Mouse (Mus musculus) lung, embryonic 14.5 days (tissue): ENCODE data around the gene Itfg2. TPM values are rescaled to one million over a fixed set of nuclear protein-coding genes. Genes with fewer than 3 reads are reported as not detected.

Experiments
- ATAC-seq: fragments of 200-750 bp; cut with Nextera tagmentation; 2 replicates; pipeline ENCODE4 v1.8.0; 2017; ENCODE audit warnings: mild to moderate bottlenecking, moderate TSS enrichment, moderate library complexity; ENCODE audit not compliant: insufficient read depth
- DNase-seq: peaks from one replicate; pipeline ENCODE4 v3.0.0-alpha.2; 2015
- H3K27ac ChIP-seq: fragments of 300-500 bp; sonication (generic); 2 replicates; pipeline ENCODE4 v1.5.1; 2014; ENCODE audit warnings: low read depth, mild to moderate bottlenecking, moderate library complexity
- H3K27me3 ChIP-seq: fragments of 300-500 bp; sonication (generic); 2 replicates; pipeline ENCODE4 v1.6.1; 2014; ENCODE audit warnings: low read length, control low read depth; ENCODE audit not compliant: insufficient read depth
- H3K36me3 ChIP-seq: fragments of 300-500 bp; sonication (generic); 2 replicates; pipeline ENCODE4 v1.6.1; 2014; ENCODE audit warnings: control low read depth; ENCODE audit not compliant: insufficient read depth
- H3K4me1 ChIP-seq: fragments of 300-500 bp; sonication (generic); 2 replicates; pipeline ENCODE4 v1.6.1; 2014; ENCODE audit warnings: antibody characterized with exemption, control low read depth; ENCODE audit not compliant: insufficient read depth
- H3K4me2 ChIP-seq: fragments of 300-500 bp; sonication (generic); 2 replicates; pipeline ENCODE4 v1.6.1; 2014; ENCODE audit warnings: mild to moderate bottlenecking
- H3K4me3 ChIP-seq: fragments of 300-500 bp; sonication (generic); 2 replicates; pipeline ENCODE4 v1.5.1; 2014; ENCODE audit warnings: low read depth, low read length
- H3K9ac ChIP-seq: fragments of 300-500 bp; sonication (generic); 2 replicates; pipeline ENCODE4 v1.6.1; 2014
- H3K9me3 ChIP-seq: fragments of 300-500 bp; sonication (generic); 2 replicates; pipeline ENCODE4 v1.6.1; 2016; ENCODE audit warnings: low read depth, low read length, control low read depth
- CTCF ChIP-seq: IDR thresholded peaks from 2 replicates; pipeline ENCODE4 v1.5.1; 2016; ENCODE audit warnings: antibody characterized with exemption, low read depth
- WGBS: fragments of 180-500 bp; shearing (Covaris S2); extraction: QIAGEN DNeasy Blood & Tissue Kit; methylation state at CpG from one replicate; pipeline ENCODE4 v1.1.7; 2014; 5-methylcytosine and 5-hydroxymethylcytosine counted together
- polyA plus RNA-seq: library from polyadenylated mRNA; unstranded; fragments of >200 nt; fragmentation: Nextera tagmentation; extraction: Ambion mirVana; gene quantifications from 2 replicates; pipeline ENCODE4 v1.2.1, GENCODE M21; 2014

Gene Itfg2
- polyA plus RNA-seq, 1 experiment from 2014 or later: 41.4 TPM

- H3K36me3 ChIP-seq: peaks cover 14% of the 10 kb centered on the region
- WGBS: 88% methylated on average over 2 of the region's 2 CpGs
- no peak for DNase-seq
Measured at GRCm38 (mm10) chr6:128440238-128440637, 15.5 kb upstream of the Itfg2 start.

GRCm38 (mm10) chr6:128438871-128439341 lies 14.2 kb upstream of the Itfg2 start:
- no peak for TF ChIP-seq CTCF
- WGBS: 18% methylated on average over 18 of the region's 18 CpGs
- peak; percentile 59 for ATAC-seq

More at GRCm38 (mm10) chr6:128440238-128440637, 15.5 kb upstream of the Itfg2 start:
- no peak overlapping the region for H3K4me2 ChIP-seq
- H3K9ac ChIP-seq: no peak overlapping the region
- no peaks in the 10 kb centered on the region; the same call in 1 of the 2 replicates for H3K4me1 ChIP-seq
- H3K4me3 ChIP-seq: no peak overlapping the region
- ATAC-seq: no peak
- H3K27ac ChIP-seq: no peak overlapping the region
- no peak for TF ChIP-seq CTCF
- H3K27me3 ChIP-seq: no peaks in the 10 kb centered on the region
- no peaks in the 10 kb centered on the region for H3K9me3 ChIP-seq

DNA sequence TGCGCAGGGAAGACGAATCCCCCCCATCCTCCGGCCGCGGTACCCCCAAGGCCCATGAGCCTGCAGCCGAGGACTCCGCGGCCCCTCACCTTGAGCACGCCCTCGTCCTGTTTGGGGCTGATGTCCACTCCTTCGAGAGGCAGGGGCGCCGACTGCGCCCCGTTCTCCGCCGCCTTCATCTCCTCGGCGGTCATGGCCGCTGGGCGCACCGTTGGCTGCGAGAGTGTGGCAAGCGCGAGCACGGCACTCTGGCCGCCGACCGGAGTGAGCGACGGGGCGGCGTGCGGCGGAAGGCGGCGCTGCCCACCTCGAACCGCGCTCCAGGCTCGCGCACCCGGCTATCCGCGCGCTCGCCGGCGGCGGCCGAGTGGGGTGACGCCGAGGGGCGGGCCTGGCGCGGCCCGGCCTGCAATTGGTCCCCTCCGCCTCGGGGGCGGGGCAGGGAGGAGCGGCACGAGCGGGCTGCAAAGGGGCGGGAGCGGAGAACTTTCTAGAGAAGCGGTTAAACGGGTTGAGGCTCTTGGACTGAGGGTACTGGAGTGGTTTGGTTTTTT lies 13.7 kb upstream of the Itfg2 start, which contains the start of gene Fkbp4:
TSS of gene Fkbp4 (minus strand) at position 361 of the 554 bp plus-strand sequence.
- H3K9me3 ChIP-seq: no peaks in the 10 kb centered on the region
- H3K36me3 ChIP-seq: peaks cover 33% of the 10 kb centered on the region
- no peak for TF ChIP-seq CTCF
- DNase-seq: peak; percentile 97
- H3K4me1 ChIP-seq: no peaks in the 10 kb centered on the region; the same call in 1 of the 2 replicates
- peak within 1 kb of the TSS; percentile 97 for H3K27ac ChIP-seq
- WGBS: under 1% methylated on average over 60 of the region's 67 CpGs
- no peaks in the 10 kb centered on the region for H3K27me3 ChIP-seq
- H3K4me3 ChIP-seq: peak within 1 kb of the TSS; percentile 98
- peak within 1 kb of the TSS; percentile 66 for H3K4me2 ChIP-seq
- H3K9ac ChIP-seq: peak within 1 kb of the TSS; percentile 94
- ATAC-seq: peak; percentile 93

More at GRCm38 (mm10) chr6:128438871-128439341, 14.2 kb upstream of the Itfg2 start:
- peak overlapping the region; percentile 66 for H3K4me2 ChIP-seq
- peak overlapping the region; percentile 98 for H3K4me3 ChIP-seq
- peak overlapping the region; percentile 55 for H3K9ac ChIP-seq
- no peaks in the 10 kb centered on the region for H3K9me3 ChIP-seq
- H3K4me1 ChIP-seq: no peaks in the 10 kb centered on the region; the same call in 1 of the 2 replicates
- H3K27me3 ChIP-seq: no peaks in the 10 kb centered on the region
- peaks cover 28% of the 10 kb centered on the region for H3K36me3 ChIP-seq
- DNase-seq: no peak
- peak overlapping the region; percentile 97 for H3K27ac ChIP-seq

- peak overlapping the region; percentile 98 for H3K4me3 ChIP-seq
- peak overlapping the region; percentile 66 for H3K4me2 ChIP-seq
- peaks cover 38% of the 10 kb centered on the region for H3K36me3 ChIP-seq
- under 1% methylated on average over 52 of the region's 52 CpGs for WGBS
- no peaks in the 10 kb centered on the region for H3K9me3 ChIP-seq
- no peaks in the 10 kb centered on the region for H3K27me3 ChIP-seq
- DNase-seq: peak; percentile 75
- peak; percentile 77 for ATAC-seq
- peak overlapping the region; percentile 97 for H3K27ac ChIP-seq
- TF ChIP-seq CTCF: no peak
- no peaks in the 10 kb centered on the region; the same call in 1 of the 2 replicates for H3K4me1 ChIP-seq
- H3K9ac ChIP-seq: peak overlapping the region; percentile 94
Measured at GRCm38 (mm10) chr6:128437731-128438316, 13.1 kb upstream of the Itfg2 start.

- TF ChIP-seq CTCF: no peak
Measured at GRCm38 (mm10) chr6:128437288-128437687, 12.6 kb upstream of the Itfg2 start.

GRCm38 (mm10) chr6:128436356-128437005 lies 11.8 kb upstream of the Itfg2 start:
- ATAC-seq (no peak), DNase-seq (no peak)
- Histone ChIP-seq H3K27me3 (no peaks in the 10 kb centered on the region), H3K9me3 (no peaks in the 10 kb centered on the region), H3K4me1 (no peaks in the 10 kb centered on the region; the same call in 1 of the 2 replicates), H3K36me3 (peaks cover 52% of the 10 kb centered on the region), H3K9ac (peak overlapping the region; percentile 94), H3K4me2 (peak overlapping the region; percentile 66), H3K27ac (no peak overlapping the region), H3K4me3 (peak overlapping the region; percentile 98)
- 84% methylated on average over 8 of the region's 8 CpGs for WGBS
- no peak for TF ChIP-seq CTCF

More at GRCm38 (mm10) chr6:128437288-128437687, 12.6 kb upstream of the Itfg2 start:
- peak overlapping the region; percentile 66 for H3K4me2 ChIP-seq
- no peaks in the 10 kb centered on the region for H3K9me3 ChIP-seq
- peak overlapping the region; percentile 98 for H3K4me3 ChIP-seq
- no peaks in the 10 kb centered on the region for H3K27me3 ChIP-seq
- H3K9ac ChIP-seq: peak overlapping the region; percentile 94
- DNase-seq: no peak
- peak overlapping the region; percentile 97 for H3K27ac ChIP-seq
- ATAC-seq: no peak
- no peaks in the 10 kb centered on the region; the same call in 1 of the 2 replicates for H3K4me1 ChIP-seq
- peaks cover 44% of the 10 kb centered on the region for H3K36me3 ChIP-seq
- WGBS: 1% methylated on average over 10 of the region's 10 CpGs

DNA sequence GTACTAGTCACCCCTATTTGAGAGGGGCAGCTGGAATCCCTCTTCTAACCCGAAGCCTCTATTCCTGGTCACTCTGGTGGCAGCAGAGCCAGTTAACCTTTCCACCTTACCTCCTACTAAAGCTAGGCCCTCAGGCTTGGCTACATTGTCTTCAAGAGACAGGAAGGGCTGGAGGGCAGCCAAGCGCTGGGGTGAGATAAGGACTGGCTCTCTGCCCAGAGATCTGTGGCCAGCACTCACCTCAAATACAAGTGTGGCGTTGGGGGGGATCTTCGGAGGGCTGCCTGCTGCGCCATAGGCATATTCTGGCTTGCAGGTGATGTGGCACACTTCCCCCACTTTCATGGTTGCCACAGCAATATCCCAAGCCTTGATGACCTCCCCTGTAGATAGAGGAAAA lies 10.7 kb upstream of the Itfg2 start:
- H3K4me2 ChIP-seq: no peak overlapping the region
- no peak overlapping the region for H3K4me3 ChIP-seq
- H3K27me3 ChIP-seq: no peaks in the 10 kb centered on the region
- ATAC-seq (no peak), DNase-seq (peak; percentile 79)
- H3K9me3 ChIP-seq: no peaks in the 10 kb centered on the region
- H3K27ac ChIP-seq: no peak overlapping the region
- no peaks in the 10 kb centered on the region; the same call in 1 of the 2 replicates for H3K4me1 ChIP-seq
- H3K9ac ChIP-seq: no peak overlapping the region
- TF ChIP-seq CTCF: no peak
- WGBS: 59% methylated on average over 5 of the region's 5 CpGs
- H3K36me3 ChIP-seq: peaks cover 60% of the 10 kb centered on the region
